Mouse (Mus musculus) ES-Bruce4 (cell line): ENCODE results near the gene Aven. TPM values are rescaled to one million over a fixed set of nuclear protein-coding genes. Genes with fewer than 3 reads are reported as not detected.

ENCODE experiments used
- H3K27ac ChIP-seq: 2 replicates; pipeline ENCODE4 v1.5.1; 2012; ENCODE audit warnings: low read length, inconsistent platforms; ENCODE audit not compliant: insufficient read depth
- H3K27me3 ChIP-seq: 2 replicates; pipeline ENCODE4 v1.6.1; 2012; ENCODE audit warnings: mild to moderate bottlenecking, low read length, inconsistent platforms; ENCODE audit not compliant: control insufficient read depth, poor library complexity, insufficient read depth, severe bottlenecking
- H3K36me3 ChIP-seq: 2 replicates; pipeline ENCODE4 v1.6.1; 2012; ENCODE audit warnings: inconsistent platforms, mild to moderate bottlenecking, low read length, moderate library complexity; ENCODE audit not compliant: control insufficient read depth, poor library complexity, insufficient read depth, severe bottlenecking
- H3K4me1 ChIP-seq: one replicate; pipeline ENCODE4 v1.8.1; 2011; ENCODE audit warnings: low read length; ENCODE audit not compliant: control insufficient read depth, insufficient read depth
- H3K4me3 ChIP-seq: 2 replicates; pipeline ENCODE4 v1.5.1; 2011; ENCODE audit warnings: low read depth, mild to moderate bottlenecking, low read length
- H3K9ac ChIP-seq: 2 replicates; pipeline ENCODE4 v1.6.1; 2012; ENCODE audit warnings: low read depth, mild to moderate bottlenecking, inconsistent platforms; ENCODE audit not compliant: poor library complexity, severe bottlenecking
- H3K9me3 ChIP-seq: replicated peaks from 2 replicates; pipeline ENCODE4 v1.6.1; 2012; ENCODE audit warnings: mild to moderate bottlenecking, low read length, inconsistent platforms; ENCODE audit not compliant: control insufficient read depth, poor library complexity, insufficient read depth, severe bottlenecking
- CTCF ChIP-seq: IDR thresholded peaks from one replicate; pipeline ENCODE4 v1.8.1; 2011; ENCODE audit warnings: low read depth, low read length
- EP300 ChIP-seq: IDR thresholded peaks from 2 replicates; pipeline ENCODE4 v1.6.1; 2011; ENCODE audit warnings: low read depth, low read length; ENCODE audit not compliant: insufficient read depth
- POLR2A ChIP-seq: IDR thresholded peaks from one replicate; pipeline ENCODE4 v1.8.1; 2011; ENCODE audit warnings: low read length; ENCODE audit not compliant: insufficient read depth
- polyA plus RNA-seq: library from polyadenylated mRNA; stranded (reverse); fragments of >200 nt; gene quantifications from 2 replicates; pipeline ENCODE4 v1.2.4, GENCODE M21; 2011; ENCODE audit warnings: low read depth; ENCODE audit not compliant: missing spikeins, insufficient read depth, insufficient read length

The Aven gene
- polyA plus RNA-seq, 1 experiment = 16.2 TPM

- Histone ChIP-seq H3K4me3 (no peak overlapping the region), H3K9me3 (no peaks in the 10 kb centered on the region), H3K27ac (no peak overlapping the region), H3K27me3 (no peaks in the 10 kb centered on the region), H3K4me1 (no peaks in the 10 kb centered on the region), H3K36me3 (no peaks in the 10 kb centered on the region), H3K9ac (no peak overlapping the region)
- no peak for TF ChIP-seq EP300
- TF ChIP-seq POLR2A = no peak
- no peak for TF ChIP-seq CTCF
These were observed 24.0 kb downstream of the Aven start for GRCm38 (mm10) chr2:112516728-112517127.

- H3K9me3 ChIP-seq = no peaks in the 10 kb centered on the region
- H3K9ac ChIP-seq = no peak overlapping the region
- no peak overlapping the region for H3K4me3 ChIP-seq
- H3K4me1 ChIP-seq = no peaks in the 10 kb centered on the region
- H3K36me3 ChIP-seq = no peaks in the 10 kb centered on the region
- no peak overlapping the region for H3K27ac ChIP-seq
- H3K27me3 ChIP-seq = no peaks in the 10 kb centered on the region
- TF ChIP-seq EP300 = no peak
- no peak for TF ChIP-seq CTCF
- no peak for TF ChIP-seq POLR2A
These were observed 24.5 kb downstream of the Aven start for GRCm38 (mm10) chr2:112517218-112517617.

DNA sequence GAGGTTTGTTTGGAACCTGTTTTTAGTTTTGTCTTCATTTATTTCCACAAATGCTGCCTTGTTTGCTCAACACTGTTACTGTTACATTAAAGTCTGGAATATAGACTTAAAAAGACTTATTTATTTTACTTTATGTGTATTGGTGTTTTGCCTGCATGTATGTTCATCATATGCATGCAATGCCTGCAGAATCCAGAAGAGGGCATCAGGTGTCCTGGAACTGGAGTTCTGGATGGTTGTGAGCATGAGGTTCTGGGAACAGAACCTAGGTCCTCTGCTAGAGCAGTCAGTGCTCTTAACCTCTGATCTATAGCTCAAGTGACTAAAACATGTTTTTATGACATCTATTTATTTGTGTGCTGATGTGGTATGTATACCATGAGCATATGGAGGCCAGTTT, 25.8 kb downstream of the Aven start:
- H3K4me3 ChIP-seq = no peak overlapping the region
- no peaks in the 10 kb centered on the region for H3K27me3 ChIP-seq
- no peak for TF ChIP-seq EP300
- H3K9ac ChIP-seq = no peak overlapping the region
- H3K9me3 ChIP-seq = no peaks in the 10 kb centered on the region
- H3K27ac ChIP-seq = no peak overlapping the region
- H3K36me3 ChIP-seq = no peaks in the 10 kb centered on the region
- no peaks in the 10 kb centered on the region for H3K4me1 ChIP-seq

DNA sequence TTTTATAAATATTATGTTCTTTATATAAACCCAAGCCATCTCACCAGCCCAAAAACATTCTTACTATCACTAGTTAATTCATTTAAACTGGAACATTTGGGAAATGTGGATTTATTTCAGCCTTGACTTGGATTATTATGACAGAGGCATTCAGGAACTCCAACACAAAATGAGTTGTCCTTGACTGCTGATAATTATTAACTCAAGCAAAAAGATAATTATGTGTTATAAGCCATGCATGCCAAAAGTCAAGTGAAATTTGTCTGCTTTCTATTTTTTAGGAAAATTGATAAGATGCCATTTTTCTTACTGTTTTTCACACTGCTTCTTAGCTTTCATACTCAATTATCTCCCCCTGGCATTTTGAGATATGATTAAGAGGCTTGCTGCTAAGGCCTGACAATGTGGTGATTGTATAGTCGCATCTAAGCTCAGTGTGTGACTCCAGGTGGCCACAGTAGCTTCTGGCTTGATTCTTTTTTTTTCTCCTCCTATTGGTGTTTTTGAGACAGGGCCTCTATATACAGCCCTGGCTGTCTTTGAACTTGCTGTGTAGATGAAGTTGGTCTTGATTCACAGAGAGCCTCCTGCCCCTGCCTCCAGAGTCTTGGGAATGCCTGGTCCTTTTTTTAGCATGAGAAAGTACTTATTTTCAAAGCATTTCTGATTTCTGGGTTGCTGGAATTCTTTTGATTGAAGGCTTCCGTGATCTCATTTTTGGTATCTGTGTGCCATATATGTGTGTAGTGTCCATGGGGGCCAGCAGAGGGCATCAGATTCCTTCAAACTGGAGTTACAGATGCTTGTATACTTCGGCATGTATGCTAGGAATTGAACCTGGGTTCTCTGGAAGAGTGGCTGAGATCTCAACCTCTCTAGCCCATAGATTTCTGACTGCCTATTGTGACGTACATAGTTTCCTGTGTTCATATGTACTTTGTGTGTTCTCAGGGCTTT, 28.0 kb downstream of the Aven start:
- Histone ChIP-seq H3K4me1 (no peaks in the 10 kb centered on the region), H3K27me3 (no peaks in the 10 kb centered on the region), H3K27ac (no peak overlapping the region), H3K4me3 (no peak overlapping the region), H3K9me3 (no peaks in the 10 kb centered on the region), H3K9ac (no peak overlapping the region), H3K36me3 (no peaks in the 10 kb centered on the region)
- TF ChIP-seq POLR2A (no peak), CTCF (no peak), EP300 (no peak)

DNA sequence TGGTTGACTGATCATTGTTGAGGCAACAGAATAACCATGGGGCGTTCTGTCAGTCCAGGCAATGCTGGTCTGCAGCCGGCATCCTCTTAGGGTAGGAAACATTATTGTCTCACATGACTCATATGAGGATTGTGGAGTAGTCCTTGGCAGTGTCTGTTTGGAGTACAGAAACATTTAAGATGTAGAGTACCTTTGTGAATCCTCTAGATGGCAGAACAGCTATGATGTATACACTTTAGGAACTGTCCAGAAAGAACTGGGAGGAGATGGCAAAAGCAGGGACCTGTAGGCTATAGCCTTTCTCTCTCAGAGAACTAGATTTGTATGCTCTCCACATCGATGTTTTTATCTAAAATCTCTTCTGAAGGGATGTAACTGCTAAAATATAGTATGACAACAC, 34.2 kb downstream of the Aven start:
- TF ChIP-seq CTCF = no peak
- TF ChIP-seq POLR2A = no peak
- no peak for TF ChIP-seq EP300
- Histone ChIP-seq H3K4me1 (no peaks in the 10 kb centered on the region), H3K27me3 (no peaks in the 10 kb centered on the region), H3K4me3 (no peak overlapping the region), H3K9me3 (0 out of 2 replicates have a peak, but pooled peaks cover 3% of the 10 kb centered on the region), H3K9ac (no peak overlapping the region), H3K27ac (no peak overlapping the region), H3K36me3 (no peaks in the 10 kb centered on the region; the same call in 1 of the 2 replicates)

DNA sequence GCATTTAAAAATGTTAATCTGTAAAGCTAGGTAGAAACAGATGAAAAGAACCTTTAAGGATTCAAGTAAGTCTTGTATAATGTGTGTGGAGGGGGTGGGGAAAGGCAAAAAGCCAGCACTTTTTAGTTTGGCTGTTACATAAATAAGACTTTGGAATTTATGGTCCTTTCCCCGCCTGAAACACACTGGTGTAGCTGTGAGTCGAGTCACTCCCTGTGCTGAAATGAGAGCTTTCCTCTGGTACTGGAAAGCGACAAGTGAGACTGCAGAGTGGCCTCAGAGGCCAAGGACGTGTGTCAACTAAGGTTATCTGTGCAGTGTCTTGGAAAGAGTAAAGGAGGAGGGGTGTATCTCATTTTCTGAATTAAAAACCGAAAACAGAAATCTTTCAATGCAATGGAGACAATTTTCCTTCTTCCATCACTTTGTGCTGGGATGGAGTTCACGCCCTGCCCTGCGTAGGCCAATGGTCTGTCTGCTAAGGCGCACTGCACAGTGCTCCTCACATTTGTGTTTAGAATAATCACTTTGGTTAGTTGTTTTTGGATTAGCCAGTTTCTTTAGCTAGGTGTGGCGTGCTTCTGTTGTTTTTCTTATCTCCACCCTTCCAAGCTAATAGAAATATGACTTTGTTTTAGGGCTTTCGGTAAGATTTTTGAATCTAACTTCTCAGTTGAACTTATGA, 40.2 kb downstream of the Aven start:
- no peak overlapping the region for H3K9ac ChIP-seq
- H3K27ac ChIP-seq = no peak overlapping the region
- H3K4me1 ChIP-seq = no peaks in the 10 kb centered on the region
- no peaks in the 10 kb centered on the region for H3K27me3 ChIP-seq
- TF ChIP-seq EP300 (no peak), CTCF (no peak), POLR2A (no peak)
- H3K36me3 ChIP-seq = no peaks in the 10 kb centered on the region
- H3K4me3 ChIP-seq = no peak overlapping the region
- H3K9me3 ChIP-seq = no peaks in the 10 kb centered on the region
